Mouse (Mus musculus): Measurements from ENCODE around the gene Lzic. TPM values are rescaled to one million over a fixed set of nuclear protein-coding genes. Genes with fewer than 3 reads are reported as not detected.

Lzic gene
- polyA plus RNA-seq (2015; fragmentation: Nextera tagmentation; extraction: Ambion mirVana), result 27.7 and 33.7 TPM in 2 replicates

DNA sequence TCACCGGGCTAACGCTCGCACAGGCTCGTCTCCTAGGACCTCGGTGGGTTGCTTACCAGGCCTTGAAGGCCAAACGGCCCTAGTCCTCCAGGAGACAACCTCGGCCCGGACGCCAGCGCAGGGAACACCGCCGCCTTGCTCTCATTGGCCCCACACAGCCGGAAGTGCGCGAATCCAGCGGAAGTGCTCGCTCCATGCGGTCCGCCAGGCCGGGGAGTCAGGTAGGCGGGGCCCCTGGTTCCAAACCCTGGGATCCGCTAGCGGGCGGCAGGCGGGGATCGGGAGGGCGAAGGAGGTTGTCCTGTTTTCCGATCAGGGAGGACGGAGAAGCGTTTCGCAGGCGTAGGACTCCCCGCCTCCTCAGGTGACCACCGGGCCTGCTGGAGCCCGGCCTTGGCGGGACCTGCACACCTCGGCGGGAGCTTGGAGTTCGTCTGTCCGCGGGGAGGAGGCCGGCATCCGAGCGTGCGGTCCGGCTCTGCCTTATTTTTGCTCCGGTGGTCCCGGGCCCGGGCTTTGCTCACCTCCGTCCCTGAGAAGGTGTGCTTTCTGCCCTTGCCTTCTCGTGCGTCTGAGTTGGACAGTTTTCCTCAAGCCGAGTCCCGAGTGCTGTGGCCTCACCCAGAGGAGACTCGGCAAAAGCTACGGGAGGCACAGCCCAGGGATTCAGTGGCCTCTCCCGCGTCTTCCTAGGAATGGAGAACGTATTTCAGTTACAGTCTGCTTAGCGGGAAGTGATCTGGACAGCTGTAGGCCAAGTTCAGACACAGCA, at the start of gene Lzic, which contains the start of gene Nmnat1:
Lzic (plus strand) TSS at position 177 of the 772 bp plus-strand sequence.
Nmnat1 (minus strand) TSS at position 150 of the 772 bp plus-strand sequence.

DNA sequence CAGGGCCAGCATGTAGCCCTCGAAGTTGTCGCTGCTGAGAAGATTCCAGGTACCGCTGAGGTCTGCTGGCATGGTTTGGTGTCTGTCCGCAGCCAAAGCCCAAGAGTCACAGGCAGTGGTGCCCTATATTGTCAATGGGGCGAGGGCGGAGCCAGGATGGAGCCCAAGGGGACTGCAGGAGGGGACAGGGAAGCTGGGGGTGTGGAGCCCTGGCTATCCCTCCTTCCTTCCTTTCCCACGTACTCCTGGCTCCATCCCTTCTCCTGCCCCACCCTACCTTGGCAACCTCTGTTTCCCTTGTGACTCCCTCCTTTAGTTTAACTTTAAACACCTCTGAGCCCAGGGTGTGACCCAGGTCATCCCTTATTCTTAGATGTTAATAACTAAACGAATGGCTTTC, 30.1 kb upstream of the Lzic start, which contains the start of gene Rbp7:
Rbp7 (minus strand) TSS at position 100 of the 400 bp plus-strand sequence.

GRCm38 (mm10) chr4:149477078-149477477, 8.0 kb upstream of the Lzic start, which contains the start of gene Tmem274:
TSS of gene Tmem274 (plus strand) at chr4:149477378.

DNA sequence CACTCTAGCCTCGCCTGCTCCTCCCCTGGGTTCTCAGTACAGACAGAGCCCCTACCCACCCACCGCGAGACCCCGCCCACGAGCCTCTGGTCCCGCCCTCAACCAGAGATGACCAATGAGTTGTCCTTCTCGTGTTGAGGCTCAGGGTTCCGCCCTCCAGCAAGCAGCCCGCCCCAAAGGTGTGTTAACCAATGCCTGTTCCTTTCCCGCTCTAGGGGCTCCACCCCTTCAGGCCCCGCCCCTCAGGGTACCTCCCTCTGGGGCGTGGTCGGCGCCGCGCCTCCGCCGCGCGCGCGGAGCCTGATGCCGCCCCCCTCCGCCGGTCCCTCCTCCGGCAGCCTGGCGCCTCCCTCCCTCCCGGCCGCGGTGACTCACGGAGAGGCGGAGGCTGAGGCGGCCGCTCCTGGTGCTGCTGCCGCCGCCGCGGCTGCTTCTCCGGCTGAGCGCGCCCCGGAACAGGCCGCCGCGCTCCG, 32.9 kb downstream of the Lzic start, which contains the start of gene Ctnnbip1:
Ctnnbip1 (plus strand) TSS at position 369 of the 473 bp plus-strand sequence.

Small RNA genes lying within 50 kb of the gene (microRNA-seq; reads per million reads assigned to microRNA genes)
- not detected for gene Mir5616

Other genes with a start within 250 kb of the Lzic start
- gene Kif1b, start 177.5 kb upstream of the Lzic start, polyA plus RNA-seq (2015; fragmentation: Nextera tagmentation; extraction: Ambion mirVana), result 195 and 208 TPM in 2 replicates
- gene Ube4b, start 58.5 kb upstream of the Lzic start, polyA plus RNA-seq (2015; fragmentation: Nextera tagmentation; extraction: Ambion mirVana), result 41.2 and 43.1 TPM in 2 replicates
- 0.36 TPM in 1 of 2 replicates, not detected in the other for gene Rbp7, start 30.3 kb upstream of the Lzic start, polyA plus RNA-seq (2015; fragmentation: Nextera tagmentation; extraction: Ambion mirVana)
- gene Tmem274, start 7.9 kb upstream of the Lzic start, polyA plus RNA-seq (2015; fragmentation: Nextera tagmentation; extraction: Ambion mirVana), result not detected in 2 replicates
- 6.0 and 6.3 TPM in 2 replicates for gene Nmnat1, start within 50 bp of the Lzic start, polyA plus RNA-seq (2015; fragmentation: Nextera tagmentation; extraction: Ambion mirVana)
- gene Ctnnbip1, start 33.0 kb downstream of the Lzic start, polyA plus RNA-seq (2015; fragmentation: Nextera tagmentation; extraction: Ambion mirVana), result 116 and 124 TPM in 2 replicates
- 228 and 232 TPM in 2 replicates for gene Clstn1, start 101.2 kb downstream of the Lzic start, polyA plus RNA-seq (2015; fragmentation: Nextera tagmentation; extraction: Ambion mirVana)
- gene Pik3cd, start 217.3 kb downstream of the Lzic start, polyA plus RNA-seq (2015; fragmentation: Nextera tagmentation; extraction: Ambion mirVana), result 10.8 and 12.0 TPM in 2 replicates